Mouse (Mus musculus): ENCODE results near the gene Gm15217. TPM values are rescaled to one million over a fixed set of nuclear protein-coding genes. Genes with fewer than 3 reads are reported as not detected.
A peak's percentile ranks its signal among the peaks of the same experiment; 100 is the strongest.

Gene Gm15217
- not detected in 2 replicates for polyA plus RNA-seq (2015; fragmentation: Nextera tagmentation; extraction: Ambion mirVana)

DNA sequence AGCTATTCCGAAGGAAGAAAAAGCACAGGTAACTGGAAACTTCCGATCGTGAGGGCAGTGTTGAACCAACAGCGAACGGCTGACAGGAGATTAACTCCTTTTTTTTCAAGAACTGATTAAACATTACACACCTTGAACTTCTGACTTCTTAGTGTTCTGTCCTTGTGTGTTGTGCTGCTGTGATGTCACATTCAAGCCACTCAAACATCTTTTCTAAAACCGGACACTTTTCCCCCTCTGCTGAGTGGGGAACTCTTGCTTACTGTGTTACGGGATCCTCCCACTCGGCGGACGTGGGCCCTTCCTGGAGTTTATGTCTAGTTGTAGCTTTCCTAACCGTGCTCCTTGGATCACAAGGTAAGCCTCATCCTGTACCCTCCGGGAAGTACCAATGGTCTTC is at the start of gene Gm15217:
TSS of gene Gm15217 (plus strand) at position 130 of the 400 bp plus-strand sequence.
- ATAC-seq, result no peak
- H3K27me3 ChIP-seq (replicated peaks; ENCODE audit: control insufficient read depth, insufficient read depth, low read length), result peaks cover 35% of the 10 kb centered on the region

GRCm38 (mm10) chr14:46333421-46334237 is 45.6 kb upstream of the Gm15217 start:
- Histone ChIP-seq H3K4me3 (ENCODE audit: low read length) (no peak overlapping the region), H3K4me2 (ENCODE audit: low read length) (no peak overlapping the region), H3K27ac (ENCODE audit: low read depth, low read length) (no peak overlapping the region), H3K36me3 (ENCODE audit: control insufficient read depth, insufficient read depth, low read length) (no peaks in the 10 kb centered on the region), H3K4me1 (ENCODE audit: control insufficient read depth, insufficient read depth, low read depth, low read length) (no peaks in the 10 kb centered on the region), H3K9me3 (ENCODE audit: control insufficient read depth, low read length) (no peaks in the 10 kb centered on the region), H3K27me3 (replicated peaks; ENCODE audit: control insufficient read depth, insufficient read depth, low read length) (no peaks in the 10 kb centered on the region), H3K9ac (ENCODE audit: low read depth, low read length) (no peak overlapping the region)
- WGBS, result 84% methylated on average over 8 of the region's 8 CpGs
- ATAC-seq, result no peak

More for the DNA sequence above, at the start of gene Gm15217:
- Histone ChIP-seq H3K4me2 (ENCODE audit: low read length) (peak within 1 kb of the TSS; percentile 76), H3K4me1 (ENCODE audit: control insufficient read depth, insufficient read depth, low read depth, low read length) (peaks cover 8% of the 10 kb centered on the region), H3K4me3 (ENCODE audit: low read length) (peak within 1 kb of the TSS; percentile 36), H3K9me3 (ENCODE audit: control insufficient read depth, low read length) (no peaks in the 10 kb centered on the region), H3K27ac (ENCODE audit: low read depth, low read length) (no peak within 1 kb of the TSS), H3K9ac (ENCODE audit: low read depth, low read length) (peak within 1 kb of the TSS; percentile 59), H3K36me3 (ENCODE audit: control insufficient read depth, insufficient read depth, low read length) (no peaks in the 10 kb centered on the region)
- whole genome bisulfite sequencing, result 89% methylated on average over 12 of the region's 12 CpGs

GRCm38 (mm10) chr14:46338801-46339200 is 40.4 kb upstream of the Gm15217 start:
- no peaks in the 10 kb centered on the region for H3K4me1 ChIP-seq (ENCODE audit: control insufficient read depth, insufficient read depth, low read depth, low read length)
- no peak overlapping the region for H3K4me3 ChIP-seq (ENCODE audit: low read length)
- no peak for ATAC-seq
- no peak overlapping the region for H3K9ac ChIP-seq (ENCODE audit: low read depth, low read length)
- 85% methylated on average over 11 of the region's 11 CpGs for WGBS
- no peaks in the 10 kb centered on the region for H3K27me3 ChIP-seq (replicated peaks; ENCODE audit: control insufficient read depth, insufficient read depth, low read length)
- no peaks in the 10 kb centered on the region for H3K36me3 ChIP-seq (ENCODE audit: control insufficient read depth, insufficient read depth, low read length)
- H3K4me2 ChIP-seq (ENCODE audit: low read length), result no peak overlapping the region
- no peaks in the 10 kb centered on the region for H3K9me3 ChIP-seq (ENCODE audit: control insufficient read depth, low read length)
- H3K27ac ChIP-seq (ENCODE audit: low read depth, low read length), result no peak overlapping the region

DNA sequence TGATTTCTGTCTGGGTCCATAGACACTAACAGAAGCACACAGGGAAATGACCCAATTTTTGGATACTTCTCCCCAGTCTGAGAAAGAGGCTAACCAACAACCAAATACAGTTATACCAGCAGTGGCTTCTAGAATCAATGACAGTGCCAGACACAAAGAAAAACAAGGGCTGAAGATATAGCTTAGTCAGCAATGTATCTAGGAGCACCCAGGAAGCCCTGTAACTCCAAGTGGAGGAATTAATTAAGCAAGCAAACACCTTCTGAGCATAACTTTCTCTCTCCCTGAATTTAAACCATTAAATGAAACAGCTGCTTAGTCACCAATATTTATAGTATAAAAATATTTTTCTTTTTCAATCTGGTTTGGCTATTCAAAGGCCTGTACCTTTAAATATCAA is 34.5 kb upstream of the Gm15217 start:
- no peak for ATAC-seq
- H3K4me2 ChIP-seq (ENCODE audit: low read length), result no peak overlapping the region
- H3K4me1 ChIP-seq (ENCODE audit: control insufficient read depth, insufficient read depth, low read depth, low read length), result no peaks in the 10 kb centered on the region
- no peak overlapping the region for H3K4me3 ChIP-seq (ENCODE audit: low read length)
- no peaks in the 10 kb centered on the region for H3K27me3 ChIP-seq (replicated peaks; ENCODE audit: control insufficient read depth, insufficient read depth, low read length)
- H3K36me3 ChIP-seq (ENCODE audit: control insufficient read depth, insufficient read depth, low read length), result no peaks in the 10 kb centered on the region
- no peaks in the 10 kb centered on the region for H3K9me3 ChIP-seq (ENCODE audit: control insufficient read depth, low read length)
- no peak overlapping the region for H3K9ac ChIP-seq (ENCODE audit: low read depth, low read length)
- no peak overlapping the region for H3K27ac ChIP-seq (ENCODE audit: low read depth, low read length)

DNA sequence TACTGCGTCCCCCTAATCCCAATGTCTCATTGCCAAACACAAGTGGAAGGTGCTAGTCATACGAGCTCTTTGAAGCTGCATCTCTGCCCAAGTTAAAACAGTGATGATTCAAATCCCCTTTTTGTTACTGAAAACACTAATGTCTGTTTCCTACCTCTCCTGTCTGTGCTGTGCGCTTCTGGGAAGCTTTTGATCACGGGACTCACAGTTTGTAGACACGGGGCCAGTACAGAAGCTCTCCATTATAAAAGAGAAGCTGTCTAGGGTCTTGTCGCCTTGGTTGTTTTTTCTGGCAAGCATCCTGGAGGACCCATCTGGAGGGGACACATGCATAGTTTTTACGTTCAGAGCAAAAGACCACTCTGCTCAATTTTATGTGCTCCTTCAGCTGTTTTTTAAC is 21.9 kb upstream of the Gm15217 start:
- 82% methylated on average over 7 of the region's 7 CpGs for WGBS
- Histone ChIP-seq H3K27me3 (replicated peaks; ENCODE audit: control insufficient read depth, insufficient read depth, low read length) (no peaks in the 10 kb centered on the region), H3K4me2 (ENCODE audit: low read length) (no peak overlapping the region), H3K27ac (ENCODE audit: low read depth, low read length) (no peak overlapping the region), H3K4me3 (ENCODE audit: low read length) (no peak overlapping the region), H3K36me3 (ENCODE audit: control insufficient read depth, insufficient read depth, low read length) (no peaks in the 10 kb centered on the region), H3K4me1 (ENCODE audit: control insufficient read depth, insufficient read depth, low read depth, low read length) (no peaks in the 10 kb centered on the region), H3K9ac (ENCODE audit: low read depth, low read length) (no peak overlapping the region), H3K9me3 (ENCODE audit: control insufficient read depth, low read length) (no peaks in the 10 kb centered on the region)
- ATAC-seq, result no peak

GRCm38 (mm10) chr14:46357696-46358095 is 21.5 kb upstream of the Gm15217 start:
- H3K36me3 ChIP-seq (ENCODE audit: control insufficient read depth, insufficient read depth, low read length), result no peaks in the 10 kb centered on the region
- H3K4me2 ChIP-seq (ENCODE audit: low read length), result no peak overlapping the region
- no peak overlapping the region for H3K4me3 ChIP-seq (ENCODE audit: low read length)
- no peaks in the 10 kb centered on the region for H3K9me3 ChIP-seq (ENCODE audit: control insufficient read depth, low read length)
- no peaks in the 10 kb centered on the region for H3K27me3 ChIP-seq (replicated peaks; ENCODE audit: control insufficient read depth, insufficient read depth, low read length)
- H3K4me1 ChIP-seq (ENCODE audit: control insufficient read depth, insufficient read depth, low read depth, low read length), result no peaks in the 10 kb centered on the region
- no peak for ATAC-seq
- 88% methylated on average over 8 of the region's 8 CpGs for WGBS
- H3K27ac ChIP-seq (ENCODE audit: low read depth, low read length), result no peak overlapping the region
- no peak overlapping the region for H3K9ac ChIP-seq (ENCODE audit: low read depth, low read length)

DNA sequence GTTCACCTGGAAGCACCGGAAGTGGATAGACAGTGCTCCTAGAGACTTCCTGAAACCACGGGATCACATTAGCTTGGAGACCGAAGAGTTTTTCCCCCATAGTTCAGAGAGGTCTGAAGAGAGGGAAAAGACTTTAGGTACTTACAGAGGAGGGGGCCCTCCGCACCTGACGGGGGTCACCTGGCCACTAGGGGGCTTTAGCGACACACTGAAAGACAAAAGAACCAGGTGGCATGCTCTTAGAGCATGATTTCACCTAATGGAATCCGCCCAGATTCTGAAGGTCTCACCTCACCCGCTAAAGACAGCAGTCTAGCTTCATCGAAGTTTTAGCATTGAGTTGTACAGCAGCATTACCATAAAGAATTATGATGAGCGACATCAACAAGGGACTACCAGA is 16.0 kb upstream of the Gm15217 start:
- 43% methylated on average over 10 of the region's 10 CpGs for WGBS
- no peak for ATAC-seq
- no peaks in the 10 kb centered on the region for H3K27me3 ChIP-seq (replicated peaks; ENCODE audit: control insufficient read depth, insufficient read depth, low read length)
- H3K4me1 ChIP-seq (ENCODE audit: control insufficient read depth, insufficient read depth, low read depth, low read length), result no peaks in the 10 kb centered on the region
- no peak overlapping the region for H3K4me2 ChIP-seq (ENCODE audit: low read length)
- H3K27ac ChIP-seq (ENCODE audit: low read depth, low read length), result no peak overlapping the region
- no peak overlapping the region for H3K4me3 ChIP-seq (ENCODE audit: low read length)
- H3K9me3 ChIP-seq (ENCODE audit: control insufficient read depth, low read length), result no peaks in the 10 kb centered on the region
- H3K9ac ChIP-seq (ENCODE audit: low read depth, low read length), result no peak overlapping the region
- H3K36me3 ChIP-seq (ENCODE audit: control insufficient read depth, insufficient read depth, low read length), result no peaks in the 10 kb centered on the region

GRCm38 (mm10) chr14:46372452-46372851 is 6.8 kb upstream of the Gm15217 start:
- H3K27me3 ChIP-seq (replicated peaks; ENCODE audit: control insufficient read depth, insufficient read depth, low read length), result no peaks in the 10 kb centered on the region
- no peak overlapping the region for H3K4me3 ChIP-seq (ENCODE audit: low read length)
- H3K4me1 ChIP-seq (ENCODE audit: control insufficient read depth, insufficient read depth, low read depth, low read length), result no peaks in the 10 kb centered on the region
- no peak overlapping the region for H3K4me2 ChIP-seq (ENCODE audit: low read length)
- no peak overlapping the region for H3K9ac ChIP-seq (ENCODE audit: low read depth, low read length)
- no peaks in the 10 kb centered on the region for H3K9me3 ChIP-seq (ENCODE audit: control insufficient read depth, low read length)
- 50% methylated on average over 9 of the region's 9 CpGs for WGBS
- no peak overlapping the region for H3K27ac ChIP-seq (ENCODE audit: low read depth, low read length)
- no peak for ATAC-seq
- H3K36me3 ChIP-seq (ENCODE audit: control insufficient read depth, insufficient read depth, low read length), result no peaks in the 10 kb centered on the region

- ATAC-seq, result no peak
- H3K4me1 ChIP-seq (ENCODE audit: control insufficient read depth, insufficient read depth, low read depth, low read length), result peaks cover 7% of the 10 kb centered on the region
- no peak overlapping the region for H3K4me3 ChIP-seq (ENCODE audit: low read length)
- H3K27me3 ChIP-seq (replicated peaks; ENCODE audit: control insufficient read depth, insufficient read depth, low read length), result peaks cover 12% of the 10 kb centered on the region
- no peaks in the 10 kb centered on the region for H3K36me3 ChIP-seq (ENCODE audit: control insufficient read depth, insufficient read depth, low read length)
- H3K27ac ChIP-seq (ENCODE audit: low read depth, low read length), result no peak overlapping the region
- no peak overlapping the region for H3K4me2 ChIP-seq (ENCODE audit: low read length)
- 85% methylated on average over 5 of the region's 5 CpGs for WGBS
- no peaks in the 10 kb centered on the region for H3K9me3 ChIP-seq (ENCODE audit: control insufficient read depth, low read length)
- H3K9ac ChIP-seq (ENCODE audit: low read depth, low read length), result no peak overlapping the region
Observed at GRCm38 (mm10) chr14:46375796-46376195, 3.4 kb upstream of the Gm15217 start.
